Mouse (Mus musculus): ENCODE results near the gene Tfeb. TPM values are rescaled to one million over a fixed set of nuclear protein-coding genes. Genes with fewer than 3 reads are reported as not detected.

Tfeb gene
- polyA plus RNA-seq, 1 experiment, result 51.1 TPM

- 74% methylated on average over 14 of the region's 14 CpGs for WGBS
- no peak for DNase-seq
- no peak for TF ChIP-seq POLR2A (IDR thresholded peaks at IDR 0.05; ENCODE audit: borderline replicate concordance, extremely low read depth, low read depth, low read length)
- no peak for TF ChIP-seq CTCF (IDR thresholded peaks at IDR 0.05; ENCODE audit: insufficient read depth, low read length)
- H3K4me3 ChIP-seq (replicated peaks; ENCODE audit: extremely low read depth, low read depth, low read length), result no peak overlapping the region
- H3K4me1 ChIP-seq (ENCODE audit: control insufficient read depth, insufficient read depth, low read length), result peaks cover 8% of the 10 kb centered on the region; the same call in 1 of the 2 replicates
Measured at GRCm38 (mm10) chr17:47735553-47736100, 1.2 kb upstream of the Tfeb start.

GRCm38 (mm10) chr17:47737271-47738065, 638 bp downstream of the Tfeb start:
- under 1% methylated on average over 54 of the region's 60 CpGs for WGBS
- peak overlapping the region; percentile 92 for H3K4me3 ChIP-seq (replicated peaks; ENCODE audit: extremely low read depth, low read depth, low read length)
- DNase-seq, result peak; percentile 89
- H3K4me1 ChIP-seq (ENCODE audit: control insufficient read depth, insufficient read depth, low read length), result peaks cover 8% of the 10 kb centered on the region; the same call in 1 of the 2 replicates
- no peak for TF ChIP-seq CTCF (IDR thresholded peaks at IDR 0.05; ENCODE audit: insufficient read depth, low read length)
- peak; percentile 68; the same call in 1 of the 2 replicates for TF ChIP-seq POLR2A (IDR thresholded peaks at IDR 0.05; ENCODE audit: borderline replicate concordance, extremely low read depth, low read depth, low read length)

- no peak for TF ChIP-seq CTCF (IDR thresholded peaks at IDR 0.05; ENCODE audit: insufficient read depth, low read length)
- no peak for TF ChIP-seq POLR2A (IDR thresholded peaks at IDR 0.05; ENCODE audit: borderline replicate concordance, extremely low read depth, low read depth, low read length)
- DNase-seq, result no peak
- H3K4me3 ChIP-seq (replicated peaks; ENCODE audit: extremely low read depth, low read depth, low read length), result peak overlapping the region; percentile 92
- 2% methylated on average over 59 of the region's 61 CpGs for WGBS
- peaks cover 8% of the 10 kb centered on the region; the same call in 1 of the 2 replicates for H3K4me1 ChIP-seq (ENCODE audit: control insufficient read depth, insufficient read depth, low read length)
Measured at GRCm38 (mm10) chr17:47738066-47738878, 1.4 kb downstream of the Tfeb start.

GRCm38 (mm10) chr17:47738879-47739798, 2.3 kb downstream of the Tfeb start:
- DNase-seq, result no peak
- 27% methylated on average over 20 of the region's 20 CpGs for WGBS

GRCm38 (mm10) chr17:47740186-47740585, 3.4 kb downstream of the Tfeb start:
- no peak for DNase-seq
- Histone ChIP-seq H3K4me3 (replicated peaks; ENCODE audit: extremely low read depth, low read depth, low read length) (no peak overlapping the region), H3K4me1 (ENCODE audit: control insufficient read depth, insufficient read depth, low read length) (peaks cover 8% of the 10 kb centered on the region; the same call in 1 of the 2 replicates)
- TF ChIP-seq CTCF (IDR thresholded peaks at IDR 0.05; ENCODE audit: insufficient read depth, low read length) (no peak), POLR2A (IDR thresholded peaks at IDR 0.05; ENCODE audit: borderline replicate concordance, extremely low read depth, low read depth, low read length) (no peak)
- WGBS, result 85% methylated on average over 2 of the region's 2 CpGs

More at GRCm38 (mm10) chr17:47738879-47739798, 2.3 kb downstream of the Tfeb start:
- TF ChIP-seq POLR2A (IDR thresholded peaks at IDR 0.05; ENCODE audit: borderline replicate concordance, extremely low read depth, low read depth, low read length), result no peak
- no peak for TF ChIP-seq CTCF (IDR thresholded peaks at IDR 0.05; ENCODE audit: insufficient read depth, low read length)
- peaks cover 8% of the 10 kb centered on the region; the same call in 1 of the 2 replicates for H3K4me1 ChIP-seq (ENCODE audit: control insufficient read depth, insufficient read depth, low read length)
- H3K4me3 ChIP-seq (replicated peaks; ENCODE audit: extremely low read depth, low read depth, low read length), result peak overlapping the region; percentile 26

- TF ChIP-seq POLR2A (IDR thresholded peaks at IDR 0.05; ENCODE audit: borderline replicate concordance, extremely low read depth, low read depth, low read length) (no peak), CTCF (IDR thresholded peaks at IDR 0.05; ENCODE audit: insufficient read depth, low read length) (peak; percentile 51)
- Histone ChIP-seq H3K4me3 (replicated peaks; ENCODE audit: extremely low read depth, low read depth, low read length) (no peak overlapping the region), H3K4me1 (ENCODE audit: control insufficient read depth, insufficient read depth, low read length) (peaks cover 8% of the 10 kb centered on the region; the same call in 1 of the 2 replicates)
- 28% methylated on average over 16 of the region's 16 CpGs for WGBS
- no peak for DNase-seq
Measured at GRCm38 (mm10) chr17:47742991-47743734, 6.3 kb downstream of the Tfeb start.

GRCm38 (mm10) chr17:47744086-47744485, 7.3 kb downstream of the Tfeb start:
- no peak for DNase-seq
- Histone ChIP-seq H3K4me3 (replicated peaks; ENCODE audit: extremely low read depth, low read depth, low read length) (no peak overlapping the region), H3K4me1 (ENCODE audit: control insufficient read depth, insufficient read depth, low read length) (peaks cover 8% of the 10 kb centered on the region)
- TF ChIP-seq POLR2A (IDR thresholded peaks at IDR 0.05; ENCODE audit: borderline replicate concordance, extremely low read depth, low read depth, low read length) (no peak), CTCF (IDR thresholded peaks at IDR 0.05; ENCODE audit: insufficient read depth, low read length) (no peak)
- WGBS, result 96% methylated on average over 14 of the region's 14 CpGs
